ENCODE assay signal across 7 mouse cellular contexts in the genomic region with DNA sequence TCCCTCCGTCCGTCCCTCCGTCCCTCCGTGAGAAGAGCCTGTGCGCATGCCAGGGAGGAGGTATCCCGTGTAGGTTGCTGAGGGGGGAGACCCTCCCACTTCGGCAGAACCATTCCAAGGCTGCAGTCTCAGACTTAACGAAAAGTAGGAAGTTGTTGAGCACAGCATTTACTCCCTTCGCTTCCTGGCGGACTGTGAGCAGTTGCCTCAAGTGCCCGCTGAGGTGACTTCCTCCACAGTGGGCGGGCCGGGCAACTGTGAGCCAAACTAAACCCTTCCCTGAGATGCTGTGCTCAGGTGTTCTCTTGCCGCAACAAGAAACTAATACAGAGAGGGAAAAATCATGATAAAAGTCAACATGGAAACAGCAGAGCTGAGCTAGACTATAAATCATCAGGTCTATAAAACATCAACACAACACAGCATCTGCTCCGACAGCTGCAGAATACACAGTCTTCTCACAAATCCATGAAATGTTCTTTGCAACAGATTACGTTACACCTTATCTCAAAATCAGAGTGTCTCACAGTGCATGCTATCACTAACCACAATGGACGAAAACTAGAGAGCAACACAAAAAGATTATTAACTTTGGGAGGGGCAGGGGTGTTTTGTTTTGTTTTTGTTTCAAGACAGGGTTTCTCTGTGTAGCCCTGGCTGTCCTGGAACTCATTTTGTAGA.
DNase-seq lines count a peak whose midpoint lies in the region; ATAC-seq and TF ChIP-seq lines count a peak whose summit lies in the region.

No protein-coding gene starts in this region.

- no peaks in the 10 kb centered on the region for H3K27me3 ChIP-seq in C2C12 (ENCODE audit: control insufficient read depth, insufficient read depth, insufficient read length)
- no peaks in the 10 kb centered on the region for H3K27me3 ChIP-seq in E14TG2a.4 (ENCODE audit: insufficient read depth, low read length)
- H3K27me3 ChIP-seq in heart, postnatal 0 days (ENCODE audit: control insufficient read depth, insufficient read depth, low read length) = no peaks in the 10 kb centered on the region

- peaks cover 14% of the 10 kb centered on the region for H3K4me1 ChIP-seq in E14TG2a.4 (replicated peaks; ENCODE audit: low read depth, low read length)
- no peaks in the 10 kb centered on the region for H3K4me1 ChIP-seq in heart, postnatal 0 days (ENCODE audit: control insufficient read depth, insufficient read depth)

- H3K4me3 ChIP-seq in C2C12 (ENCODE audit: insufficient read depth, poor library complexity, severe bottlenecking) = no peak overlapping the region
- peak overlapping the region; percentile 65 for H3K4me3 ChIP-seq in E14TG2a.4 (replicated peaks; ENCODE audit: low read length)
- peak overlapping the region; percentile 28 for H3K4me3 ChIP-seq in heart, postnatal 0 days (ENCODE audit: low read depth, low read length)

- 0 out of 2 replicates have a peak, but pooled peaks have one; percentile 33 for ATAC-seq in heart, postnatal 0 days (ENCODE audit: insufficient read depth, low read depth)
- ATAC-seq in cerebellum, adult (ENCODE audit: insufficient number of reproducible peaks, low FRiP score, low TSS enrichment) = no peak

- no peak for DNase-seq in heart, postnatal 0 days (ENCODE audit: low spot score)
- peak; percentile 14 for DNase-seq in lung, postnatal 14 days
- DNase-seq in urinary bladder, adult 2 months (ENCODE audit: low spot score) = no peak
- DNase-seq in adrenal gland, postnatal 4 days (ENCODE audit: low spot score in 2 of 2) = no peak

- H3K9ac ChIP-seq in heart, postnatal 0 days (replicated peaks; ENCODE audit: low read depth, low read length) = no peak overlapping the region; the same call in 1 of the 2 replicates

- no peak overlapping the region for H3K27ac ChIP-seq in heart, postnatal 0 days (ENCODE audit: low read depth)

- peaks cover 2% of the 10 kb centered on the region for H3K79me3 ChIP-seq in C2C12 (ENCODE audit: low read depth)

- H3K4me2 ChIP-seq in heart, postnatal 0 days (ENCODE audit: low read depth, low read length) = peak overlapping the region; percentile 53

- no peaks in the 10 kb centered on the region for H3K79me2 ChIP-seq in C2C12 (ENCODE audit: control insufficient read depth, insufficient read depth)

- TF ChIP-seq CTCF in C2C12 (IDR thresholded peaks at IDR 0.05; ENCODE audit: control insufficient read depth, insufficient read depth, insufficient read length) = no peak
- TF ChIP-seq CTCF in E14TG2a.4 (conservative IDR thresholded peaks at IDR 0.05; ENCODE audit: low read length) = no peak
- TF ChIP-seq CTCF in heart, postnatal 0 days (IDR thresholded peaks at IDR 0.05; ENCODE audit: low read depth) = no peak

- H3K36me3 ChIP-seq in C2C12 (ENCODE audit: control insufficient read depth, insufficient read depth) (no peaks in the 10 kb centered on the region), E14TG2a.4 (ENCODE audit: insufficient read depth, low read length) (no peaks in the 10 kb centered on the region)
- H3K36me3 ChIP-seq in heart, postnatal 0 days (replicated peaks; ENCODE audit: control insufficient read depth, insufficient read depth, low read length) = no peaks in the 10 kb centered on the region

- no peak overlapping the region for H3ac ChIP-seq in C2C12 (ENCODE audit: control insufficient read depth, insufficient read length, low read depth)

- WGBS in heart, postnatal 0 days = 55% methylated on average over 17 of the region's 17 CpGs

- no peak for TF ChIP-seq EP300 in heart, postnatal 0 days (IDR thresholded peaks at IDR 0.05; ENCODE audit: low read depth)

- H3K9me3 ChIP-seq in E14TG2a.4 (ENCODE audit: low read length) = no peaks in the 10 kb centered on the region
- H3K9me3 ChIP-seq in heart, postnatal 0 days (replicated peaks; ENCODE audit: control insufficient read depth, low read length) = no peaks in the 10 kb centered on the region

TF ChIP-seq in C2C12, 6 proteins besides CTCF, POLR2A, EP300 and RAD21:
- TF ChIP-seq CEBPB (IDR thresholded peaks at IDR 0.05; ENCODE audit: low read depth) (no peak), MYOD1 (IDR thresholded peaks at IDR 0.05; ENCODE audit: control insufficient read depth, insufficient read length, low read depth) (peak; percentile 46)
